Mouse (Mus musculus) liver, embryonic 14.5 days (tissue): ENCODE data around the gene Atat1.

Experiments used
- CTCF ChIP-seq: IDR thresholded peaks from 2 replicates; pipeline ENCODE4 v1.5.1; 2016; ENCODE audit warnings: antibody characterized with exemption, low read depth, control low read depth
- EP300 ChIP-seq: IDR thresholded peaks from 2 replicates; pipeline ENCODE4 v1.6.1; 2016; ENCODE audit warnings: antibody characterized with exemption, low read depth

GRCm38 (mm10) chr17:35887725-35888124, 22.1 kb downstream of the Atat1 start:
- TF ChIP-seq CTCF, result no peak
- no peak for TF ChIP-seq EP300
